Mouse (Mus musculus) megakaryocyte, embryonic 14.5 days (primary cell): Measurements from ENCODE around the gene Tmem81. TPM values are rescaled to one million over a fixed set of nuclear protein-coding genes. Genes with fewer than 3 reads are reported as not detected.

Experiments
- H3K27me3 ChIP-seq: replicated peaks from 2 replicates; pipeline ENCODE3; 2012; ENCODE audit warnings: inconsistent platforms
- H3K36me3 ChIP-seq: replicated peaks from 2 replicates; pipeline ENCODE3; 2012; ENCODE audit warnings: low read length, inconsistent platforms, mixed read lengths
- H3K4me1 ChIP-seq: 2 replicates; pipeline ENCODE4 v1.6.1; 2012; ENCODE audit warnings: inconsistent platforms
- H3K4me3 ChIP-seq: replicated peaks from 2 replicates; pipeline ENCODE3; 2012; ENCODE audit warnings: moderate library complexity, mild to moderate bottlenecking, inconsistent platforms
- H3K9me3 ChIP-seq: 2 replicates; pipeline ENCODE4 v1.6.1; 2012; ENCODE audit warnings: inconsistent platforms
- FLI1 ChIP-seq: IDR thresholded peaks from 2 replicates; pipeline ENCODE4 v1.6.1; 2012; ENCODE audit warnings: low read length, inconsistent platforms, mixed read lengths
- GATA1 ChIP-seq: IDR thresholded peaks from 3 replicates; pipeline ENCODE4 v1.6.1; 2012; ENCODE audit warnings: mixed read lengths, low read length, inconsistent platforms, borderline replicate concordance
- polyA plus RNA-seq: library from polyadenylated mRNA; stranded (reverse); fragments of >175 nt; gene quantifications from 2 replicates; pipeline ENCODE4 v1.2.3, GENCODE M21; 2012; ENCODE audit warnings: low replicate concordance; ENCODE audit not compliant: insufficient read depth

The Tmem81 gene
- polyA plus RNA-seq, 1 experiment: 0.45 TPM

DNA sequence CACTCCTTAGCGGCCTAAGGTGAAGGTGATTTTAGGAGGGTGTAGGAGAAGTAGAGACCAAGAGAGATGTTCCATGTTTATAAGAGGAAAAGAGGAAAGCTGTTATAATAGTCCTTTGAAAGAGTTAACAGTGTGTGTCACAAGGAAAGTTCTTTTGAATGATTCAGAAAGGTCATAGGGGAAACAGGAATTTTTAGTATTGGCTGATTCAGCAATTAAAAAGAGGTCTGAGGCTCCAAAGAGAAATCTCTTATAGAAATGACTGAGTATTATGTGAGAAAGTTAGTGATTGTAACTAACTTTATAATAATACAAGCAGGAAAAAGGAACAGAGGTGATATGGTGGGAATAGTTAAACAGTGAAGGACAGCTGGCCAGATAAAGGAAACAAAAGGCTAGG, 26.6 kb upstream of the Tmem81 start:
- peaks cover 61% of the 10 kb centered on the region for H3K4me1 ChIP-seq
- peaks cover 14% of the 10 kb centered on the region for H3K36me3 ChIP-seq
- H3K27me3 ChIP-seq: no peaks in the 10 kb centered on the region
- no peak overlapping the region for H3K4me3 ChIP-seq
- TF ChIP-seq FLI1: no peak
- TF ChIP-seq GATA1: no peak
- no peaks in the 10 kb centered on the region for H3K9me3 ChIP-seq

GRCm38 (mm10) chr1:132481619-132482018, 24.4 kb upstream of the Tmem81 start:
- Histone ChIP-seq H3K4me3 (no peak overlapping the region), H3K9me3 (no peaks in the 10 kb centered on the region), H3K27me3 (no peaks in the 10 kb centered on the region), H3K4me1 (peaks cover 47% of the 10 kb centered on the region), H3K36me3 (peaks cover 35% of the 10 kb centered on the region)
- TF ChIP-seq GATA1 (no peak), FLI1 (no peak)

- H3K27me3 ChIP-seq: no peaks in the 10 kb centered on the region
- peaks cover 51% of the 10 kb centered on the region for H3K36me3 ChIP-seq
- H3K4me1 ChIP-seq: peaks cover 42% of the 10 kb centered on the region
- no peaks in the 10 kb centered on the region for H3K9me3 ChIP-seq
- TF ChIP-seq FLI1: no peak
- TF ChIP-seq GATA1: no peak
- H3K4me3 ChIP-seq: no peak overlapping the region
Observed at GRCm38 (mm10) chr1:132483234-132483633, 22.8 kb upstream of the Tmem81 start.

- TF ChIP-seq GATA1: no peak
- no peak for TF ChIP-seq FLI1
- no peaks in the 10 kb centered on the region for H3K27me3 ChIP-seq
- H3K4me1 ChIP-seq: peaks cover 37% of the 10 kb centered on the region
- no peaks in the 10 kb centered on the region for H3K9me3 ChIP-seq
- peaks cover 56% of the 10 kb centered on the region for H3K36me3 ChIP-seq
- H3K4me3 ChIP-seq: no peak overlapping the region
Observed at GRCm38 (mm10) chr1:132483759-132484158, 22.3 kb upstream of the Tmem81 start.

DNA sequence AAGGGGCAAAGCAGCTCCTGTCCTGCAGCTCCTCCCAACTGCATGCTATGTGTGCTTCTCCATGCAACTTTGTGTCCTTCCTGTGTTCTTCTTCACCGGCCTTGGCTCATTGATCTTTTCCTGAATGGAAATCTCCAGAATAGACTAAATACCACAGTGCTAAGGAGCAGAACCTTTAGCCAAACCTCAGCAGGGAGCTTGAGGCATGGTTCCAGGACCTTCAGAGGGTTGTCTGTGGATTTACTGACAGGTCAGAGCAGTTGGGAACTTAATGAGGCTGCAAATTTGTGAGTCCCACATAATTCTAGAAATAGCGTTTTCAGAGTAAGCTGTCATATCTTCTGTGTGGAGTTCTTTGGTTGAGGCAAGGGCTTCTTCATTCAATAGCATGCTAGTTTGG, 5.5 kb upstream of the Tmem81 start:
- Histone ChIP-seq H3K36me3 (peaks cover 97% of the 10 kb centered on the region), H3K27me3 (no peaks in the 10 kb centered on the region), H3K9me3 (no peaks in the 10 kb centered on the region), H3K4me3 (no peak overlapping the region), H3K4me1 (peaks cover 5% of the 10 kb centered on the region; the same call in 1 of the 2 replicates)
- TF ChIP-seq FLI1: no peak
- no peak for TF ChIP-seq GATA1

DNA sequence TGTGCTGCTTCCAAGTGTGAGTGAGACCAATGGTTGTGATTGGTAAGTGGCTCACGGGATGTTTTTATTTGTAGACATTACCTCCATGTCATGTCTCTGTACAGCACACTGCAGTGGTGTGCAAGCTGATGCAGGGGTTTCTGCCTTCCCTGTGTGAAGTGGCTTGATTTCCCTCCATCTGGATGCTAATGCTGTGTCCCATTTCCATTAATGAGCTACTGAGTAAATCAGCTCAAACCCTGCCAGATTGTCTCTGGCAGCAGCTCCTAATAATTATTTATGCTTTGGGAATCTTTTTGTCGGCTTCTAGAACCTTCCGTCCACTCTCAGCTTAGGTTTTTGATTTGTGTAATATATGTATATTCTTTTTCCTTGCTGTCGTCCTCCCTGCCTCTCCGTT, 875 bp upstream of the Tmem81 start:
- TF ChIP-seq FLI1 (no peak), GATA1 (no peak)
- H3K4me3 ChIP-seq: no peak overlapping the region
- no peaks in the 10 kb centered on the region for H3K4me1 ChIP-seq
- peaks cover 93% of the 10 kb centered on the region for H3K36me3 ChIP-seq
- H3K9me3 ChIP-seq: no peaks in the 10 kb centered on the region
- no peaks in the 10 kb centered on the region for H3K27me3 ChIP-seq

DNA sequence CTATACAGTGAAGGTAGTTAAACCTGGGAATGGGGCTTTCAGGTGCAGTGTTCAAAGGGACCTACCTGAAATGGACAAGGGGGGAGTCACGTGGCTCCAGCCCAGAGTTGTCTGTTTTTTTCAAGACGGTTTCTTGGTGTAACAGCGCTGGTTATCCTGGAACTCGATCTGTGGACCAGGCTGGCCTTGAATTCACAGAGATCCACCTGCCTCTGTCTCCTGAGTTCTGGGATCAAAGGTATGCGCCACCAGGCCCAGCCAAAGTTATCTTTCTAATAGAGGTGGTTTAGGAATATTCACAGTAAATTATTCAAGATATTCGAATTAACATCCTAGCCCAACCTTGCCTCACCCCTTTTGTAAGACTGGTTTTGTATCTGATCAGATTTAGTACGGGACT, 626 bp downstream of the Tmem81 start:
- Histone ChIP-seq H3K27me3 (peaks cover 2% of the 10 kb centered on the region), H3K9me3 (no peaks in the 10 kb centered on the region), H3K36me3 (peaks cover 78% of the 10 kb centered on the region), H3K4me3 (no peak overlapping the region), H3K4me1 (no peaks in the 10 kb centered on the region)
- TF ChIP-seq FLI1 (no peak), GATA1 (no peak)

DNA sequence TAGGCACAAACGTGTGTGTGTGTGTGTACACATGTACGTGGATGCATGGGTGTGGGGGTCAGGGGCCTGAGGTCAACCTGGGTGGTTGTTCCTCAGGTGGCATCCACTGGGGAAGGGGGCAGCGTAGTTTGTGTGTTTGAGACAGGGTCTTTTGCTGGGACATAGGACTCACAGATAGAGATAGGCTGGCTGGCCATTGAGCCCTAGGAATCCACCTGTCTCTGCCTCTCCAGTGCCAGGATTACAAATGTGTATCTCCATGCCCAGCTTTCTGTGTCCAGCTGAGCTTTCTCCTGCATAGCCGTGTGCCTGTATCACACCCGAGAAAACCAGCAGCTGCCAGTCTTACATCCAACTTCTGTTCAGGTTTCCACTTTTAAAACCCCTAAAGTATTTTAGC, 3.7 kb downstream of the Tmem81 start:
- peaks cover 48% of the 10 kb centered on the region for H3K36me3 ChIP-seq
- no peak overlapping the region for H3K4me3 ChIP-seq
- H3K27me3 ChIP-seq: peaks cover 25% of the 10 kb centered on the region
- H3K4me1 ChIP-seq: no peaks in the 10 kb centered on the region
- no peaks in the 10 kb centered on the region for H3K9me3 ChIP-seq
- TF ChIP-seq FLI1 (no peak), GATA1 (no peak)

GRCm38 (mm10) chr1:132511521-132511920, 5.5 kb downstream of the Tmem81 start:
- peaks cover 42% of the 10 kb centered on the region for H3K27me3 ChIP-seq
- no peaks in the 10 kb centered on the region for H3K9me3 ChIP-seq
- TF ChIP-seq GATA1 (no peak), FLI1 (no peak)
- no peak overlapping the region for H3K4me3 ChIP-seq
- H3K36me3 ChIP-seq: peaks cover 30% of the 10 kb centered on the region
- no peaks in the 10 kb centered on the region for H3K4me1 ChIP-seq

DNA sequence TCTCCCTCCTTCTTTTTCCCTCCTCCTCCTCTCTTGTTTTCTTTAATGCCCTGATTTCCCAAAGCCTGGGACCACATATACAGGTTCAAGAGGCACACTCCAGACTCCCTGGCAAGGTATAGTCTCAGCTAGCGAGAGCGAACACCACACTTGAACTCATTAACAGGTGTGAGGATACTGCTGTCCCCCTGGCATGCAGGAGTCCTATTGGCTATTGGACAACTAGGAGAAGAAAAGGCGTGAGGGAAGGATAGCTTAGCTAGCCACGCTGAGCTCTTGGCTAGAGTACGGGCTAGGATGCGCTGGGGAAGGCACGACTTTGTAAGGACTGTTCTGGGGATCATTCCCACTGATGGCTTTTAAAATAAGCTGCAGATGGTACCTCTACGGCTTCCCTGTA, 6.1 kb downstream of the Tmem81 start:
- TF ChIP-seq GATA1 (no peak), FLI1 (no peak)
- Histone ChIP-seq H3K4me1 (no peaks in the 10 kb centered on the region), H3K4me3 (no peak overlapping the region), H3K36me3 (peaks cover 24% of the 10 kb centered on the region), H3K27me3 (peaks cover 47% of the 10 kb centered on the region), H3K9me3 (no peaks in the 10 kb centered on the region)

- Histone ChIP-seq H3K4me3 (no peak overlapping the region), H3K9me3 (no peaks in the 10 kb centered on the region), H3K4me1 (peaks cover 3% of the 10 kb centered on the region; the same call in 1 of the 2 replicates), H3K36me3 (no peaks in the 10 kb centered on the region), H3K27me3 (peaks cover 74% of the 10 kb centered on the region)
- TF ChIP-seq FLI1 (no peak), GATA1 (no peak)
Observed at GRCm38 (mm10) chr1:132515339-132515738, 9.3 kb downstream of the Tmem81 start.
